Mouse (Mus musculus) layer of hippocampus, postnatal 25 days (tissue): ENCODE results near the gene Cdyl2. TPM values are rescaled to one million over a fixed set of nuclear protein-coding genes. Genes with fewer than 3 reads are reported as not detected.

Experiments
- DNase-seq, 2 experiments: peaks; one replicate each; pipeline ENCODE4 v3.0.0; 2022; ENCODE audit warnings: mixed read lengths in 2 of 2, low spot score in 1 of 2; ENCODE audit errors: extremely low spot score in 1 of 2
- total RNA-seq, 2 experiments: library from RNA; stranded (reverse); gene quantifications; 2 replicates each; pipeline ENCODE4 v1.2.3; 2021

The Cdyl2 gene
- total RNA-seq, 2 experiments from 2014 or later = 8.3 to 9.7 TPM

GRCm38 (mm10) chr8:116552778-116553177 is 180.0 kb downstream of the Cdyl2 start:
- no peak for DNase-seq

- DNase-seq = no peak
Observed at GRCm38 (mm10) chr8:116552255-116552654, 180.5 kb downstream of the Cdyl2 start.

- DNase-seq = no peak
Observed at GRCm38 (mm10) chr8:116543366-116543765, 189.4 kb downstream of the Cdyl2 start.

GRCm38 (mm10) chr8:116542842-116543241 is 189.9 kb downstream of the Cdyl2 start:
- DNase-seq = no peak

GRCm38 (mm10) chr8:116540136-116540535 is 192.7 kb downstream of the Cdyl2 start:
- no peak for DNase-seq

GRCm38 (mm10) chr8:116538763-116539162 is 194.0 kb downstream of the Cdyl2 start:
- no peak for DNase-seq

- no peak for DNase-seq
Observed at GRCm38 (mm10) chr8:116536786-116537185, 196.0 kb downstream of the Cdyl2 start.

GRCm38 (mm10) chr8:116533081-116533480 is 199.7 kb downstream of the Cdyl2 start:
- no peak for DNase-seq

- DNase-seq = no peak
Observed at GRCm38 (mm10) chr8:116528736-116529135, 204.1 kb downstream of the Cdyl2 start.

- no peak for DNase-seq
Observed at GRCm38 (mm10) chr8:116524915-116525314, 207.9 kb downstream of the Cdyl2 start.

Other genes with a start within 250 kb of the Cdyl2 start
- 1 to 10 TPM; 1.6 to 1.9 TPM for gene Dynlrb2, start 228.0 kb downstream of the Cdyl2 start, total RNA-seq
- 10 to 100 TPM; 13.2 to 17.6 TPM for gene Cmc2, start 188.5 kb upstream of the Cdyl2 start, total RNA-seq
- gene Cenpn, start 188.7 kb upstream of the Cdyl2 start, total RNA-seq = 1 to 10 TPM; 1.2 to 1.3 TPM
- 10 to 100 TPM; 37.0 to 42.9 TPM for gene Atmin, start 210.4 kb upstream of the Cdyl2 start, total RNA-seq
- gene 1700030J22Rik, start 246.0 kb upstream of the Cdyl2 start, total RNA-seq = 1 to 10 TPM; 8.1 to 8.5 TPM